Mouse (Mus musculus): ENCODE measurements around the gene Dlx4. TPM values are rescaled to one million over a fixed set of nuclear protein-coding genes. Genes with fewer than 3 reads are reported as not detected.

The Dlx4 gene
- polyA plus RNA-seq, 2 experiments = 2.4 to 3.3 TPM

GRCm38 (mm10) chr11:95157356-95157755 is 11.3 kb upstream of the Dlx4 start:
- WGBS = 38% methylated on average over 5 of the region's 5 CpGs
- no peak for TF ChIP-seq POLR2A (IDR thresholded peaks at IDR 0.05; ENCODE audit: borderline replicate concordance, extremely low read depth, insufficient read depth, insufficient read length)
- ATAC-seq (ENCODE audit: low FRiP score, low read depth) = no peak

GRCm38 (mm10) chr11:95155511-95155910 is 9.4 kb upstream of the Dlx4 start:
- H3K36me3 ChIP-seq (ENCODE audit: control insufficient read depth, insufficient read depth, low read length) = no peaks in the 10 kb centered on the region
- no peaks in the 10 kb centered on the region for H3K9me3 ChIP-seq (ENCODE audit: control insufficient read depth, low read length)
- H3K4me2 ChIP-seq (replicated peaks; ENCODE audit: low read depth, low read length, severe bottlenecking) = no peak overlapping the region
- peaks cover 3% of the 10 kb centered on the region; the same call in 1 of the 2 replicates for H3K4me1 ChIP-seq (ENCODE audit: control insufficient read depth, insufficient read depth, low read length)
- DNase-seq (ENCODE audit: low spot score) (no peak), ATAC-seq (ENCODE audit: low FRiP score, low read depth) (no peak)
- 77% methylated on average over 2 of the region's 2 CpGs for WGBS
- no peak overlapping the region for H3K27ac ChIP-seq (replicated peaks; ENCODE audit: low read depth, low read length)
- H3K4me3 ChIP-seq (replicated peaks; ENCODE audit: low read length) = no peak overlapping the region
- H3K27me3 ChIP-seq (ENCODE audit: control insufficient read depth, insufficient read depth, low read length) = peaks cover 27% of the 10 kb centered on the region
- no peak overlapping the region for H3K9ac ChIP-seq (ENCODE audit: low read depth, low read length, severe bottlenecking)
- no peak for TF ChIP-seq POLR2A (IDR thresholded peaks at IDR 0.05; ENCODE audit: borderline replicate concordance, extremely low read depth, insufficient read depth, insufficient read length)

More at GRCm38 (mm10) chr11:95157356-95157755, 11.3 kb upstream of the Dlx4 start:
- Histone ChIP-seq H3K4me2 (replicated peaks; ENCODE audit: low read depth, low read length, severe bottlenecking) (no peak overlapping the region), H3K27me3 (ENCODE audit: control insufficient read depth, insufficient read depth, low read length) (peaks cover 9% of the 10 kb centered on the region; the same call in 1 of the 2 replicates), H3K9ac (ENCODE audit: low read depth, low read length, severe bottlenecking) (no peak overlapping the region), H3K4me3 (replicated peaks; ENCODE audit: low read length) (no peak overlapping the region), H3K27ac (replicated peaks; ENCODE audit: low read depth, low read length) (no peak overlapping the region), H3K4me1 (ENCODE audit: control insufficient read depth, insufficient read depth, low read length) (no peaks in the 10 kb centered on the region), H3K9me3 (ENCODE audit: control insufficient read depth, low read length) (no peaks in the 10 kb centered on the region), H3K36me3 (ENCODE audit: control insufficient read depth, insufficient read depth, low read length) (no peaks in the 10 kb centered on the region)
- no peak for DNase-seq (ENCODE audit: low spot score)

DNA sequence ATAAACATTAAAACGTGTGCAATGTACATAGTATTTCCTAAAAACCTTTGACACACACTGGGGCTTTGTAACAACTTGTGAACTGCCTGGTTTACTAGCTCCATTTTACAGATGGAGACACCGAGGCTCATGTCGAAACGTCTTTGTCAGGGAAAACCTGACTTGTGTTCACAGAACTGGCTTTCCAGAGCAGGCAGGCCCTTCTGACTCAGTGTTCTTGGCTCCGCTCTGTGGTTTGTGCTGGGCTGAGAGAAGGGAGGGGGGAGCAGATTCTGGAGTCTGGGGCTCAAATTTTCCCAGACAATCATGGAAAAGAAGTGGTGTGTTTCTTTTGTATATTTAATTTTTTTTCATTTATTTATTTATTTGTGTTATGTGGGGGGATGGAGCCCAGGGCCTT is 7.6 kb upstream of the Dlx4 start:
- Histone ChIP-seq H3K4me3 (replicated peaks; ENCODE audit: low read length) (no peak overlapping the region), H3K4me1 (ENCODE audit: control insufficient read depth, insufficient read depth, low read length) (peaks cover 11% of the 10 kb centered on the region; the same call in 1 of the 2 replicates), H3K27me3 (ENCODE audit: control insufficient read depth, insufficient read depth, low read length) (peaks cover 43% of the 10 kb centered on the region), H3K4me2 (replicated peaks; ENCODE audit: low read depth, low read length, severe bottlenecking) (no peak overlapping the region), H3K9me3 (ENCODE audit: control insufficient read depth, low read length) (no peaks in the 10 kb centered on the region), H3K27ac (replicated peaks; ENCODE audit: low read depth, low read length) (no peak overlapping the region), H3K9ac (ENCODE audit: low read depth, low read length, severe bottlenecking) (no peak overlapping the region), H3K36me3 (ENCODE audit: control insufficient read depth, insufficient read depth, low read length) (no peaks in the 10 kb centered on the region)
- DNase-seq (ENCODE audit: low spot score) (no peak), ATAC-seq (ENCODE audit: low FRiP score, low read depth) (no peak)
- TF ChIP-seq POLR2A (IDR thresholded peaks at IDR 0.05; ENCODE audit: borderline replicate concordance, extremely low read depth, insufficient read depth, insufficient read length) = no peak
- 78% methylated on average over 5 of the region's 5 CpGs for WGBS

GRCm38 (mm10) chr11:95153116-95153515 is 7.1 kb upstream of the Dlx4 start:
- TF ChIP-seq POLR2A (IDR thresholded peaks at IDR 0.05; ENCODE audit: borderline replicate concordance, extremely low read depth, insufficient read depth, insufficient read length) = no peak
- peaks cover 11% of the 10 kb centered on the region; the same call in 1 of the 2 replicates for H3K4me1 ChIP-seq (ENCODE audit: control insufficient read depth, insufficient read depth, low read length)
- no peak overlapping the region for H3K27ac ChIP-seq (replicated peaks; ENCODE audit: low read depth, low read length)
- H3K36me3 ChIP-seq (ENCODE audit: control insufficient read depth, insufficient read depth, low read length) = no peaks in the 10 kb centered on the region
- 33% methylated on average over 5 of the region's 5 CpGs for WGBS
- no peaks in the 10 kb centered on the region for H3K9me3 ChIP-seq (ENCODE audit: control insufficient read depth, low read length)
- H3K4me2 ChIP-seq (replicated peaks; ENCODE audit: low read depth, low read length, severe bottlenecking) = no peak overlapping the region
- no peak overlapping the region for H3K4me3 ChIP-seq (replicated peaks; ENCODE audit: low read length)
- H3K9ac ChIP-seq (ENCODE audit: low read depth, low read length, severe bottlenecking) = no peak overlapping the region
- ATAC-seq (ENCODE audit: low FRiP score, low read depth) (no peak), DNase-seq (ENCODE audit: low spot score) (no peak)
- peaks cover 49% of the 10 kb centered on the region for H3K27me3 ChIP-seq (ENCODE audit: control insufficient read depth, insufficient read depth, low read length)

- peaks cover 76% of the 10 kb centered on the region for H3K27me3 ChIP-seq (ENCODE audit: control insufficient read depth, insufficient read depth, low read length)
- no peak overlapping the region for H3K27ac ChIP-seq (replicated peaks; ENCODE audit: low read depth, low read length)
- peak overlapping the region; percentile 31 for H3K4me2 ChIP-seq (replicated peaks; ENCODE audit: low read depth, low read length, severe bottlenecking)
- H3K4me1 ChIP-seq (ENCODE audit: control insufficient read depth, insufficient read depth, low read length) = peaks cover 19% of the 10 kb centered on the region
- WGBS = 9% methylated on average over 33 of the region's 33 CpGs
- H3K9ac ChIP-seq (ENCODE audit: low read depth, low read length, severe bottlenecking) = no peak overlapping the region
- DNase-seq (ENCODE audit: low spot score) (no peak), ATAC-seq (ENCODE audit: low FRiP score, low read depth) (no peak)
- TF ChIP-seq POLR2A (IDR thresholded peaks at IDR 0.05; ENCODE audit: borderline replicate concordance, extremely low read depth, insufficient read depth, insufficient read length) = no peak
- H3K36me3 ChIP-seq (ENCODE audit: control insufficient read depth, insufficient read depth, low read length) = no peaks in the 10 kb centered on the region
- H3K9me3 ChIP-seq (ENCODE audit: control insufficient read depth, low read length) = no peaks in the 10 kb centered on the region
- peak overlapping the region; percentile 15; the same call in 1 of the 2 replicates for H3K4me3 ChIP-seq (replicated peaks; ENCODE audit: low read length)
Observed at GRCm38 (mm10) chr11:95150269-95151049, 4.4 kb upstream of the Dlx4 start.
